Mouse (Mus musculus) G1E-ER4 (cell line): ENCODE results near the gene Rnf123. TPM values are rescaled to one million over a fixed set of nuclear protein-coding genes. Genes with fewer than 3 reads are reported as not detected.

Experiments
- GATA1 ChIP-seq: IDR thresholded peaks from one replicate; pipeline ENCODE4 v1.8.0; 2012; ENCODE audit warnings: low read length, inconsistent platforms
- polyA plus RNA-seq: library from polyadenylated mRNA; stranded (reverse); fragments of >175 nt; gene quantifications from 2 replicates; pipeline ENCODE4 v1.2.3, GENCODE M21; 2012

Gene Rnf123
- polyA plus RNA-seq, 1 experiment = 25.7 TPM

- no peak for TF ChIP-seq GATA1
Measured at GRCm38 (mm10) chr9:108035331-108036156, 47.6 kb downstream of the Rnf123 start.

- no peak for TF ChIP-seq GATA1
Measured at GRCm38 (mm10) chr9:108032126-108032525, 51.0 kb downstream of the Rnf123 start.

DNA sequence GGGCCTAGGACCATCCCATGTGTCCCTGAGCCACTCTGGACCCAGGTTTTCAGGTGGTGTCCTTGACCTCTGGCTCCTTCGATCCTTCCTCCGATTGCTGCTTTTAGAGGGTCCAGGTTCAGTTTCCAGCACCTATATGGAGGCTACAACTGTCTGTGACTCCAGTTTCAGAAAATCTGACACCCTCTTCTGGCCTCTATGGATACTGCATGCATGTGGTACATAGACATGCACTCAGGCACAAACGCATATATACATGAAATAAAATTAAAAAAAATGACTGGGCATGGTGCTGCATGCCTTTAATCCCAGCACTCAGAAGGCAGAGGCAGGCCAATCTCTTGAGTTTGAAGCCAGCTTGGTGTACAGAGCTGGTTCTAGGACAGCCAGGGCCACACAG is 55.3 kb downstream of the Rnf123 start:
- no peak for TF ChIP-seq GATA1

DNA sequence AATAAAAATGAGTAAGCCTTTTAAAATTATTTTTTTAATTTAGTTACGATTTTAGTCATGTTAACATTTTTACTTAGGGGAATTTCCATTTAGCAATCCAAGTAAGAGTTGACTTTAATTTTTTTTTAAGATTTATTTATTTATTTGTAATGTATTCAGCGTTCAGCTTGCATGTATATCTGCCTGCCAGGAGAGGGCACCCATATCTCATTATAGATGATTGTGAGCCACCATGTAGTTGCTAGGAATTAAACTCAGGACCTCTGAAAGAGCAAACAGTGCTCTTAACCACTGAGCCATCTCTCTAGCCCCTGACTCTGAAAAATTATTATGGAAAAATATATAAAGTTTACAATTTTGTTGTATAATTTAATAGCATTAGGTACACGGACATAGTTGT is 56.6 kb downstream of the Rnf123 start:
- no peak for TF ChIP-seq GATA1

DNA sequence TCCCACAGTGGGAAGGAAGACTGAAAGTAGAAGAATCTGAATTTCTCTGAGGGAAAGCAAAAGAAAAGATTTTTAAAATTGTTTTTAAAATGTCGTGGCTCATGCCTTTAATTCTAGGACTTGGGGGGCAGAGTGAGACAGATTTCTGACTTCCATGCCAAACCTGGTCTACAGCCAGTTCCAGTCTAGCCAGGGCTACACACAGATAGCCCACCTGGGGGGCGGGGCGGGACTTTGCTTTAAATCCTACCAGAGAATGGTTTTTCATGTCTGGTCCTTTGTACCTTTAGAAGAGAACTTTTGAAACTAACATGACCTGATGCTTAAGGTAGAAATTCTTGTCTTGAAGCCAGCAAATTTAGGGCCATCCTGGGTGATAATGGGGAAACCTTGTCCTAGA is 59.9 kb downstream of the Rnf123 start:
- TF ChIP-seq GATA1 = no peak

DNA sequence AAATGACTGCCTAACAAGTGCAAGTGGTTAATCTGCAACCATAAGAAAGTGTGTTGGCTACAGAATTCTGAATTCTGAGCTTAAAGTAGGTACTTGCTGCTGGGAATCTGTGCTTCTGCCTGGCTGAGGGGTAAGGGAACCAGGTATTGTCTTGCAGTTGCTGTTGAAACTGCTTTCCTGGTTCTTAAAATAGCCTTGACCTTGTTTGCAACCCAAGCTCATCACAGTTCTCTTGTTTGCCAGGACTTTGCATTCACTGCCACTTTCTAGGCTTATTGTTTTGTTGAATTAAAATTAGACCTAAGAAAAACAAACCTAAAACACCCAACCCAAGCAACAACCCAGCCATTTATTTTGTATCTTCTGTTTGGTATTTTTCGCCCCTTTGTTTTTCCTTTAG is 62.4 kb downstream of the Rnf123 start:
- TF ChIP-seq GATA1 = no peak

DNA sequence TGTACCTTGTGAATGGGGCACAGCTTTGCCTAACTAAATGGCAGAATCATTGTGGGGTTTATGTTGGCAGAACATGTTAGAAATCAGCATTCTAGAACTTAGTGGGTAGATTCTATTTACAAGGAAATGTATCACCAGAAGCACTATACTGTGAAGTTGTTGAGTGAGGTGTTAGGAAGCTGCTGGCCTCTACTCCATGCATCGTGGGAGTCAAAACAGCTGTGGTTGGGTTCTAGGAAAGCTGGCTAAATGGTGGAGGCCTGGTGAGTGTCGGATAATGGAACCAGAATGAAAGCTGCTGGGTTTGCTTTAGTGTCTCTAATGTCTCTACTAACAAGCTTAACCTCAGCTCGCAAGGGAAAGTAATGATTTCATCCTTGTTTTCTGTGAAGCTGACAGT is 66.0 kb downstream of the Rnf123 start:
- no peak for TF ChIP-seq GATA1

- no peak for TF ChIP-seq GATA1
Measured at GRCm38 (mm10) chr9:108010385-108010784, 72.8 kb downstream of the Rnf123 start.

DNA sequence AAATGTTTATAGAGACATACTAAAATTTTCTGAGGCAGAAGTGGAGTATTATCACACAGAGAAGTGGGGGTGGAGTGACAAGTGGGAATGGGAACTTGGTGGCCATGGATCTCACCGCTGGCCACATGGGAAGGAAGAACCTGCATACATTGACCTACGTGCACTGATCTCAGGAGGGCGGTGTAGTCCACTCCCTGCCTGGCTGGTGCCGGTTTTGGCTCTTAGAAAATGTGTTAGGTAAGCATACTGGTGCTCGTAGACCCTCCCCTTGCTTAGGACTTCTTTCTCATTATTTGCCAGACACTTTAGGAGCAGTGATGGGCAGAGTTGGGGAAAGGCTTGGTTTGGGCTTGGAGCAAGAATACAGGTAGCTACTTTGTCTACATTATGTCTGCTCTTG is 75.1 kb downstream of the Rnf123 start:
- no peak for TF ChIP-seq GATA1

DNA sequence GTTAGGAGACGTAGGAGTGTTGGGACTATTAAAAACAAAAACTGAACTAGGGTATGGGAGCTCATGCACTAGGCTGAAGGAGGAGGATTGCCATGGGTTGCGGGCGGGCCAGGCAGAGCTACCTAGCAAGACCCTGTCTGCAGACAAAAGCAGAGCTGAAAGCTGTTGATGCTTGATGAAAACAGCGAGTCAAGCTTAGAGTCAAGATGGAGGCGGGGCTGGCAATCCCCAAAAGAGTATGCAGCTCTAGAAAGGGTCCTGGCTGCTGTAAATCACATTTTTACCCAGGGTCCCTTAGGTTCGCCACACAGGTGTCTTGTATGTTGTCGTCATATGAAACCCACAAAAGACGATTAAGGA is 79.6 kb downstream of the Rnf123 start:
- TF ChIP-seq GATA1 = no peak

DNA sequence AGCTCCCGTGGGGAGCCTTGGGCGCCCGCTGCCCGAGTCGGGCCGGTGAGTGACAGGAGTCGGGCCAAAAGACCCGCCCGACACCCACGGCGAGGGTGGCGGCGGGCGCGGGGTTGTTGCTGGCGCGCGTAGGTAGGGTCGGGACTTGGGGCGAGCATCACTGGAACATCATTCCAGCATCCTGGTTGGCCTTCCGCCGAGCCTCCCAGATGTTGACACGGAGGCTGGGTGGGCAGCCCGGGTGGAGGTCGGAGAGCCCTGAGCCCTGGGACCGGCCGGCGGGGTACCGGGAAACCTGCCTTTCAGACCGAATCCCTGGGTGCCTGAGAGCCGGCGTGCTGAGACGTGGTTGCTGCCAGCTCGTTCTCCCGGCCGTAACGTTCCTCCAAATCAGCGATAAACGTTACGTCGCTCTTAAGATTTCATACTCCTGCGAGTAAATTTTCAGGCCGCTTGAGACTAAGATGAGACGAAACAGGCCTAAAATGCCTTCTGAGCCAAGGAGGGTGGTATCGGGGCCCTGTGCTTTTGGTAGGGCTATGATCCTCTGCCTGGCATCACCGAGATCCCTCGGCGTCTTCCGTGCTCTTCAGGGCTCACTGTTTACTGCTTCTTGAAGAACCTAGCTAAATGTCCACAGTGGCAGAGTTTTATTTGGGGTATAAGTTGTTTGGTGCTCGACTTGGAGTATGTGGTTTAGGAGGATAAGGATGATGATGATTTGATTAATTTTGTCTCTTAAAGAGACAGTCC is 80.2 kb downstream of the Rnf123 start:
- no peak for TF ChIP-seq GATA1

GRCm38 (mm10) chr9:108001922-108002770 is 81.0 kb downstream of the Rnf123 start, which contains the start of gene Ip6k1:
Ip6k1 (plus strand) TSS chr9:108002501.
- no peak for TF ChIP-seq GATA1

Other genes with a start within 250 kb of the Rnf123 start
- gene Rbm6, start 210.1 kb downstream of the Rnf123 start, polyA plus RNA-seq = 24.8 and 40.9 TPM in 2 replicates
- 12.3 and 12.7 TPM in 2 replicates for gene Mon1a, start 195.2 kb downstream of the Rnf123 start, polyA plus RNA-seq
- 0.02 TPM in 1 of 2 replicates, not detected in the other for gene Mst1r, start 176.5 kb downstream of the Rnf123 start, polyA plus RNA-seq
- not detected in 2 replicates for gene Actl11, start 154.9 kb downstream of the Rnf123 start, polyA plus RNA-seq
- gene Camkv, start 147.7 kb downstream of the Rnf123 start, polyA plus RNA-seq = not detected in 2 replicates
- gene Traip, start 133.2 kb downstream of the Rnf123 start, polyA plus RNA-seq = 4.1 and 9.1 TPM in 2 replicates
- gene Uba7, start 107.8 kb downstream of the Rnf123 start, polyA plus RNA-seq = 23.2 and 52.7 TPM in 2 replicates
- gene Gm20661, start 100.3 kb downstream of the Rnf123 start, polyA plus RNA-seq = 0.10 and 0.19 TPM in 2 replicates
- 104 and 110 TPM in 2 replicates for gene Inka1, start 97.5 kb downstream of the Rnf123 start, polyA plus RNA-seq
- 0.38 and 0.67 TPM in 2 replicates for gene Cdhr4, start 90.8 kb downstream of the Rnf123 start, polyA plus RNA-seq
- 0.08 and 0.28 TPM in 2 replicates for gene Gm20662, start 87.0 kb downstream of the Rnf123 start, polyA plus RNA-seq
- 80.8 and 109 TPM in 2 replicates for gene Ip6k1, start 80.8 kb downstream of the Rnf123 start, polyA plus RNA-seq
- 7.7 and 10.5 TPM in 2 replicates for gene Gmppb, start 34.1 kb downstream of the Rnf123 start, polyA plus RNA-seq
- 0.24 and 0.32 TPM in 2 replicates for gene Amigo3, start 30.2 kb downstream of the Rnf123 start, polyA plus RNA-seq
- gene Mst1, start 2.9 kb downstream of the Rnf123 start, polyA plus RNA-seq = 9.2 and 12.4 TPM in 2 replicates
- gene Apeh, start 11.3 kb upstream of the Rnf123 start, polyA plus RNA-seq = 70.8 and 89.8 TPM in 2 replicates
- 5.2 and 8.1 TPM in 2 replicates for gene Bsn, start 107.0 kb upstream of the Rnf123 start, polyA plus RNA-seq
- 20.0 and 21.9 TPM in 2 replicates for gene Dag1, start 180.6 kb upstream of the Rnf123 start, polyA plus RNA-seq
- gene Nicn1, start 207.1 kb upstream of the Rnf123 start, polyA plus RNA-seq = 0.13 and 0.14 TPM in 2 replicates
- gene Amt, start 213.5 kb upstream of the Rnf123 start, polyA plus RNA-seq = not detected in 2 replicates
- 120 and 154 TPM in 2 replicates for gene Rhoa, start 222.8 kb upstream of the Rnf123 start, polyA plus RNA-seq
- gene Tcta, start 222.8 kb upstream of the Rnf123 start, polyA plus RNA-seq = 1.4 and 2.4 TPM in 2 replicates